Mouse (Mus musculus): ENCODE results near the gene Dpep1. TPM values are rescaled to one million over a fixed set of nuclear protein-coding genes. Genes with fewer than 3 reads are reported as not detected.
A peak's percentile ranks its signal among the peaks of the same experiment; 100 is the strongest.

Dpep1 gene
- 2.9 and 3.1 TPM in 2 replicates for polyA plus RNA-seq (2014; fragmentation: Nextera tagmentation; extraction: Ambion mirVana)

- no peaks in the 10 kb centered on the region for H3K9me3 ChIP-seq (ENCODE audit: control insufficient read depth, low read length)
- H3K4me3 ChIP-seq (ENCODE audit: low read depth, low read length), result no peak within 1 kb of the TSS
- H3K27ac ChIP-seq (replicated peaks; ENCODE audit: low read depth, low read length), result peak within 1 kb of the TSS; percentile 77
- DNase-seq (ENCODE audit: low spot score), result peak; percentile 75
- no peaks in the 10 kb centered on the region for H3K27me3 ChIP-seq (ENCODE audit: control insufficient read depth, insufficient read depth, low read length)
- peak within 1 kb of the TSS; percentile 27; the same call in 1 of the 2 replicates for H3K9ac ChIP-seq (ENCODE audit: low read length)
- H3K36me3 ChIP-seq (ENCODE audit: control insufficient read depth, insufficient read depth, low read length), result no peaks in the 10 kb centered on the region
- H3K4me2 ChIP-seq (ENCODE audit: low read depth, severe bottlenecking), result peak within 1 kb of the TSS; percentile 10; the same call in 1 of the 2 replicates
- 17% methylated on average over 19 of the region's 19 CpGs for WGBS
- peaks cover 24% of the 10 kb centered on the region for H3K4me1 ChIP-seq (ENCODE audit: control insufficient read depth, insufficient read depth, low read length)
- ATAC-seq (ENCODE audit: insufficient number of reproducible peaks, low FRiP score, low TSS enrichment, low read depth), result peak; percentile 66; the same call in 1 of the 2 replicates
Observed at GRCm38 (mm10) chr8:123185566-123186409, at the start of gene Dpep1. Gene Dpep1, plus strand, starts transcription at chr8:123186242.

- Histone ChIP-seq H3K4me1 (ENCODE audit: control insufficient read depth, insufficient read depth, low read length) (peaks cover 10% of the 10 kb centered on the region), H3K9me3 (ENCODE audit: control insufficient read depth, low read length) (no peaks in the 10 kb centered on the region), H3K4me2 (ENCODE audit: low read depth, severe bottlenecking) (no peak overlapping the region), H3K27me3 (ENCODE audit: control insufficient read depth, insufficient read depth, low read length) (no peaks in the 10 kb centered on the region), H3K4me3 (ENCODE audit: low read depth, low read length) (no peak overlapping the region), H3K9ac (ENCODE audit: low read length) (no peak overlapping the region), H3K36me3 (ENCODE audit: control insufficient read depth, insufficient read depth, low read length) (no peaks in the 10 kb centered on the region), H3K27ac (replicated peaks; ENCODE audit: low read depth, low read length) (no peak overlapping the region)
- DNase-seq (ENCODE audit: low spot score) (no peak), ATAC-seq (ENCODE audit: insufficient number of reproducible peaks, low FRiP score, low TSS enrichment, low read depth) (no peak)
- WGBS, result 87% methylated on average over 9 of the region's 9 CpGs
Observed at GRCm38 (mm10) chr8:123136287-123136686, 49.8 kb upstream of the Dpep1 start.

- DNase-seq (ENCODE audit: low spot score) (peak; percentile 70), ATAC-seq (ENCODE audit: insufficient number of reproducible peaks, low FRiP score, low TSS enrichment, low read depth) (peak; percentile 89)
- peaks cover 10% of the 10 kb centered on the region for H3K4me1 ChIP-seq (ENCODE audit: control insufficient read depth, insufficient read depth, low read length)
- H3K27me3 ChIP-seq (ENCODE audit: control insufficient read depth, insufficient read depth, low read length), result no peaks in the 10 kb centered on the region
- no peaks in the 10 kb centered on the region for H3K36me3 ChIP-seq (ENCODE audit: control insufficient read depth, insufficient read depth, low read length)
- H3K4me3 ChIP-seq (ENCODE audit: low read depth, low read length), result no peak overlapping the region
- H3K9me3 ChIP-seq (ENCODE audit: control insufficient read depth, low read length), result no peaks in the 10 kb centered on the region
- H3K9ac ChIP-seq (ENCODE audit: low read length), result no peak overlapping the region
- WGBS, result 0% methylated on average over 2 of the region's 2 CpGs
- H3K27ac ChIP-seq (replicated peaks; ENCODE audit: low read depth, low read length), result peak overlapping the region; percentile 38; the same call in 1 of the 2 replicates
- H3K4me2 ChIP-seq (ENCODE audit: low read depth, severe bottlenecking), result no peak overlapping the region
Observed at GRCm38 (mm10) chr8:123137645-123138077, 48.4 kb upstream of the Dpep1 start.

- Histone ChIP-seq H3K27me3 (ENCODE audit: control insufficient read depth, insufficient read depth, low read length) (no peaks in the 10 kb centered on the region), H3K27ac (replicated peaks; ENCODE audit: low read depth, low read length) (no peak overlapping the region), H3K9me3 (ENCODE audit: control insufficient read depth, low read length) (no peaks in the 10 kb centered on the region), H3K9ac (ENCODE audit: low read length) (no peak overlapping the region), H3K36me3 (ENCODE audit: control insufficient read depth, insufficient read depth, low read length) (no peaks in the 10 kb centered on the region), H3K4me1 (ENCODE audit: control insufficient read depth, insufficient read depth, low read length) (peaks cover 10% of the 10 kb centered on the region), H3K4me2 (ENCODE audit: low read depth, severe bottlenecking) (no peak overlapping the region), H3K4me3 (ENCODE audit: low read depth, low read length) (no peak overlapping the region)
- DNase-seq (ENCODE audit: low spot score), result no peak
- ATAC-seq (ENCODE audit: insufficient number of reproducible peaks, low FRiP score, low TSS enrichment, low read depth), result no peak
- WGBS, result 37% methylated on average over 4 of the region's 4 CpGs
Observed at GRCm38 (mm10) chr8:123138741-123139140, 47.3 kb upstream of the Dpep1 start.

GRCm38 (mm10) chr8:123141741-123142462 lies 44.1 kb upstream of the Dpep1 start:
- Histone ChIP-seq H3K27ac (replicated peaks; ENCODE audit: low read depth, low read length) (no peak overlapping the region), H3K9me3 (ENCODE audit: control insufficient read depth, low read length) (no peaks in the 10 kb centered on the region), H3K4me1 (ENCODE audit: control insufficient read depth, insufficient read depth, low read length) (peaks cover 10% of the 10 kb centered on the region), H3K36me3 (ENCODE audit: control insufficient read depth, insufficient read depth, low read length) (no peaks in the 10 kb centered on the region), H3K4me2 (ENCODE audit: low read depth, severe bottlenecking) (no peak overlapping the region), H3K9ac (ENCODE audit: low read length) (no peak overlapping the region), H3K4me3 (ENCODE audit: low read depth, low read length) (no peak overlapping the region), H3K27me3 (ENCODE audit: control insufficient read depth, insufficient read depth, low read length) (no peaks in the 10 kb centered on the region)
- WGBS, result 88% methylated on average over 14 of the region's 14 CpGs
- DNase-seq (ENCODE audit: low spot score) (no peak), ATAC-seq (ENCODE audit: insufficient number of reproducible peaks, low FRiP score, low TSS enrichment, low read depth) (no peak)

GRCm38 (mm10) chr8:123145279-123145678 lies 40.8 kb upstream of the Dpep1 start:
- Histone ChIP-seq H3K9ac (ENCODE audit: low read length) (no peak overlapping the region), H3K27ac (replicated peaks; ENCODE audit: low read depth, low read length) (no peak overlapping the region), H3K36me3 (ENCODE audit: control insufficient read depth, insufficient read depth, low read length) (no peaks in the 10 kb centered on the region), H3K4me3 (ENCODE audit: low read depth, low read length) (no peak overlapping the region), H3K27me3 (ENCODE audit: control insufficient read depth, insufficient read depth, low read length) (no peaks in the 10 kb centered on the region), H3K4me1 (ENCODE audit: control insufficient read depth, insufficient read depth, low read length) (no peaks in the 10 kb centered on the region), H3K9me3 (ENCODE audit: control insufficient read depth, low read length) (no peaks in the 10 kb centered on the region), H3K4me2 (ENCODE audit: low read depth, severe bottlenecking) (no peak overlapping the region)
- ATAC-seq (ENCODE audit: insufficient number of reproducible peaks, low FRiP score, low TSS enrichment, low read depth) (no peak), DNase-seq (ENCODE audit: low spot score) (peak; percentile 52)
- 61% methylated on average over 6 of the region's 6 CpGs for WGBS

- no peaks in the 10 kb centered on the region for H3K4me1 ChIP-seq (ENCODE audit: control insufficient read depth, insufficient read depth, low read length)
Observed at GRCm38 (mm10) chr8:123146390-123146789, 39.7 kb upstream of the Dpep1 start.

GRCm38 (mm10) chr8:123150737-123151171 lies 35.3 kb upstream of the Dpep1 start:
- Histone ChIP-seq H3K4me3 (ENCODE audit: low read depth, low read length) (no peak overlapping the region), H3K27ac (replicated peaks; ENCODE audit: low read depth, low read length) (no peak overlapping the region), H3K36me3 (ENCODE audit: control insufficient read depth, insufficient read depth, low read length) (no peaks in the 10 kb centered on the region), H3K4me1 (ENCODE audit: control insufficient read depth, insufficient read depth, low read length) (no peaks in the 10 kb centered on the region), H3K4me2 (ENCODE audit: low read depth, severe bottlenecking) (no peak overlapping the region), H3K9me3 (ENCODE audit: control insufficient read depth, low read length) (no peaks in the 10 kb centered on the region), H3K27me3 (ENCODE audit: control insufficient read depth, insufficient read depth, low read length) (no peaks in the 10 kb centered on the region), H3K9ac (ENCODE audit: low read length) (no peak overlapping the region)
- 85% methylated on average over 9 of the region's 9 CpGs for WGBS
- DNase-seq (ENCODE audit: low spot score) (no peak), ATAC-seq (ENCODE audit: insufficient number of reproducible peaks, low FRiP score, low TSS enrichment, low read depth) (no peak)

More at GRCm38 (mm10) chr8:123146390-123146789, 39.7 kb upstream of the Dpep1 start:
- Histone ChIP-seq H3K27ac (replicated peaks; ENCODE audit: low read depth, low read length) (no peak overlapping the region), H3K4me3 (ENCODE audit: low read depth, low read length) (no peak overlapping the region), H3K9me3 (ENCODE audit: control insufficient read depth, low read length) (no peaks in the 10 kb centered on the region), H3K4me2 (ENCODE audit: low read depth, severe bottlenecking) (no peak overlapping the region), H3K36me3 (ENCODE audit: control insufficient read depth, insufficient read depth, low read length) (no peaks in the 10 kb centered on the region), H3K27me3 (ENCODE audit: control insufficient read depth, insufficient read depth, low read length) (no peaks in the 10 kb centered on the region), H3K9ac (ENCODE audit: low read length) (no peak overlapping the region)
- WGBS, result 85% methylated on average over 7 of the region's 7 CpGs
- no peak for DNase-seq (ENCODE audit: low spot score)
- no peak for ATAC-seq (ENCODE audit: insufficient number of reproducible peaks, low FRiP score, low TSS enrichment, low read depth)
